In the genomic region with DNA sequence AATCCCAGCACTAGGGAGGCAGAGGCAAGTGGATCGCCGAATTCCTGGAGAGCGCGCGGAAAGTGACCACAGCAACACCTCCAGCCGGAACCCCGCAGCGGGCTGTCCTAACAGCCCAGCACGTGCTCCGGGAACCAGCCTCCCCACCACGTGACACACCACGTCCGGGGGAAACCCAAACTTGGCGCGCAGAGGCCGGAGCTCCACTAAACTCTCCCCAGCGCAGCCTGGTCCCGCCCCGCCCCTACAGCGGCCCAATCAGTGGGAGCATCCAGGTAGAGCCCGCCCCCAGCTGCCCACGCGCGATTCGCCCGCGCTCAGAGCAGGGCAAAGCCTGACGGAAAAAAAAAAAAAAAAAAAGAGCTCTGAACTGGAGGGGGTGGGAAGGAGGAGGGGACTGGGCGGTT, we compare ENCODE assay signal across 8 mouse cellular contexts. TPM values are rescaled to one million over a fixed set of nuclear protein-coding genes. Genes with fewer than 3 reads are reported as not detected.
A peak's percentile ranks its signal among the peaks of the same experiment; 100 is the strongest.
DNase-seq lines count a peak whose midpoint lies in the region; ATAC-seq and TF ChIP-seq lines count a peak whose summit lies in the region.

No protein-coding gene starts in this region.

- H3K27me3 ChIP-seq in embryonic facial prominence, embryonic 14.5 days (replicated peaks; ENCODE audit: control insufficient read depth, insufficient read depth, low read length), result no peaks in the 10 kb centered on the region
- H3K27me3 ChIP-seq in heart, adult 2 months (ENCODE audit: control insufficient read depth, insufficient read depth, low read length), result no peaks in the 10 kb centered on the region
- H3K27me3 ChIP-seq in limb, embryonic 14.5 days (ENCODE audit: control insufficient read depth, insufficient read depth, low read length), result no peaks in the 10 kb centered on the region
- no peaks in the 10 kb centered on the region for H3K27me3 ChIP-seq in midbrain, postnatal 0 days (ENCODE audit: insufficient read depth, low read length)

- H3K9ac ChIP-seq in embryonic facial prominence, embryonic 14.5 days (ENCODE audit: low read depth, low read length), result peak overlapping the region; percentile 46
- no peak overlapping the region for H3K9ac ChIP-seq in heart, adult 2 months (ENCODE audit: low read depth, low read length)
- peak overlapping the region; percentile 50 for H3K9ac ChIP-seq in limb, embryonic 14.5 days (ENCODE audit: low read depth, low read length, severe bottlenecking)
- no peak overlapping the region; the same call in 1 of the 2 replicates for H3K9ac ChIP-seq in midbrain, postnatal 0 days (replicated peaks; ENCODE audit: low read length, poor library complexity, severe bottlenecking)

- TF ChIP-seq CTCF in heart, adult 2 months (IDR thresholded peaks at IDR 0.05), result no peak
- TF ChIP-seq CTCF in midbrain, postnatal 0 days (IDR thresholded peaks at IDR 0.05), result no peak

- no peak overlapping the region for H3K27ac ChIP-seq in embryonic facial prominence, embryonic 14.5 days (replicated peaks; ENCODE audit: low read depth, low read length)
- H3K27ac ChIP-seq in heart, adult 2 months, result no peak overlapping the region
- no peak overlapping the region for H3K27ac ChIP-seq in limb, embryonic 14.5 days (replicated peaks; ENCODE audit: low read depth, low read length)
- no peak overlapping the region for H3K27ac ChIP-seq in midbrain, postnatal 0 days (ENCODE audit: low read depth, low read length)

- H3K79me2 ChIP-seq in heart, adult 2 months (replicated peaks; ENCODE audit: control insufficient read depth, insufficient read depth, low read length), result no peaks in the 10 kb centered on the region

- peak; percentile 100 for ATAC-seq in embryonic facial prominence, embryonic 14.5 days (ENCODE audit: low read depth)
- peak; percentile 100 for ATAC-seq in limb, embryonic 14.5 days (ENCODE audit: low FRiP score, low read depth)
- ATAC-seq in midbrain, postnatal 0 days (ENCODE audit: low FRiP score), result peak; percentile 99

- no peaks in the 10 kb centered on the region for H3K36me3 ChIP-seq in embryonic facial prominence, embryonic 14.5 days (ENCODE audit: control insufficient read depth, insufficient read depth, low read length)
- no peaks in the 10 kb centered on the region for H3K36me3 ChIP-seq in heart, adult 2 months (ENCODE audit: control insufficient read depth, insufficient read depth, low read length)
- H3K36me3 ChIP-seq in limb, embryonic 14.5 days (ENCODE audit: control insufficient read depth, insufficient read depth, low read length), result no peaks in the 10 kb centered on the region
- no peaks in the 10 kb centered on the region for H3K36me3 ChIP-seq in midbrain, postnatal 0 days (ENCODE audit: insufficient read depth, low read length)

- H3K4me3 ChIP-seq in embryonic facial prominence, embryonic 14.5 days (ENCODE audit: low read depth, low read length), result peak overlapping the region; percentile 54
- peak overlapping the region; percentile 47 for H3K4me3 ChIP-seq in heart, adult 2 months
- peak overlapping the region; percentile 50 for H3K4me3 ChIP-seq in limb, embryonic 14.5 days (replicated peaks; ENCODE audit: low read length)
- peak overlapping the region; percentile 43 for H3K4me3 ChIP-seq in midbrain, postnatal 0 days (ENCODE audit: low read depth, low read length)

- DNase-seq in 3T3-L1 (ENCODE audit: low read depth, low spot score), result peak; percentile 96
- peak; percentile 90 to 94 for DNase-seq in adrenal gland, postnatal 4 days (ENCODE audit: low spot score in 2 of 2)
- DNase-seq in embryonic facial prominence, embryonic 14.5 days (ENCODE audit: low spot score), result peak; percentile 98
- peak; percentile 92 to 95 for DNase-seq in heart, adult 2 months
- DNase-seq in kidney, adult 8-10 months, result peak; percentile 97 to 98
- peak; percentile 96 for DNase-seq in limb, embryonic 14.5 days (ENCODE audit: low spot score)
- DNase-seq in midbrain, postnatal 0 days (ENCODE audit: low spot score), result peak; percentile 90
- peak; percentile 79 to 88 for DNase-seq in spleen, postnatal 14 days (ENCODE audit: low spot score in 2 of 2)

- 0% methylated on average over 29 of the region's 29 CpGs for WGBS in embryonic facial prominence, embryonic 14.5 days
- under 1% methylated on average over 29 of the region's 29 CpGs for WGBS in heart, adult 2 months
- under 1% methylated on average over 29 of the region's 29 CpGs for WGBS in limb, embryonic 14.5 days
- 1% methylated on average over 29 of the region's 29 CpGs for WGBS in midbrain, postnatal 0 days

- H3K4me2 ChIP-seq in embryonic facial prominence, embryonic 14.5 days (ENCODE audit: low read depth, low read length), result peak overlapping the region; percentile 86
- H3K4me2 ChIP-seq in limb, embryonic 14.5 days (replicated peaks; ENCODE audit: low read depth, low read length, severe bottlenecking), result peak overlapping the region; percentile 81
- peak overlapping the region; percentile 81 for H3K4me2 ChIP-seq in midbrain, postnatal 0 days (ENCODE audit: low read depth, low read length, poor library complexity, severe bottlenecking)

- TF ChIP-seq EP300 in heart, adult 2 months (IDR thresholded peaks at IDR 0.05; ENCODE audit: insufficient read depth, low read depth, low read length), result 0 out of 2 replicates have a peak, but pooled peaks have one; percentile 43

- TF ChIP-seq POLR2A in heart, adult 2 months (IDR thresholded peaks at IDR 0.05; ENCODE audit: insufficient read depth, low read depth, low read length), result no peak
- no peak for TF ChIP-seq POLR2A in limb, embryonic 14.5 days (IDR thresholded peaks at IDR 0.05; ENCODE audit: borderline replicate concordance, extremely low read depth, insufficient read depth, insufficient read length)

- H3K9me3 ChIP-seq in embryonic facial prominence, embryonic 14.5 days (ENCODE audit: control insufficient read depth, low read length), result no peaks in the 10 kb centered on the region
- no peaks in the 10 kb centered on the region for H3K9me3 ChIP-seq in limb, embryonic 14.5 days (ENCODE audit: control insufficient read depth, low read length)
- no peaks in the 10 kb centered on the region for H3K9me3 ChIP-seq in midbrain, postnatal 0 days (ENCODE audit: low read length)

- H3K4me1 ChIP-seq in embryonic facial prominence, embryonic 14.5 days (ENCODE audit: control insufficient read depth, insufficient read depth, low read length), result peaks cover 19% of the 10 kb centered on the region
- H3K4me1 ChIP-seq in heart, adult 2 months (ENCODE audit: control insufficient read depth, insufficient read depth, low read length), result no peaks in the 10 kb centered on the region; the same call in 1 of the 2 replicates
- peaks cover 15% of the 10 kb centered on the region; the same call in 1 of the 2 replicates for H3K4me1 ChIP-seq in limb, embryonic 14.5 days (ENCODE audit: control insufficient read depth, insufficient read depth, low read length)
- no peaks in the 10 kb centered on the region for H3K4me1 ChIP-seq in midbrain, postnatal 0 days (ENCODE audit: insufficient read depth, low read length)

- intact Hi-C loops in heart, adult 2 months (cut with DNase I), result no loop called here

RNA-seq across cellular contexts. Expression of gene Shmt1, which starts 0.5 kb away (rescaled TPM):
- total RNA-seq in adrenal gland, postnatal 4 days (2021), result 100 to 1,000 TPM in 1 of 2 experiments, 10 to 100 TPM in 1; 93.3 to 105 TPM
- polyA plus RNA-seq in embryonic facial prominence, embryonic 14.5 days (2014; fragmentation: Nextera tagmentation; extraction: Ambion mirVana), result 30.2 and 35.7 TPM in 2 replicates
- 10 to 100 TPM in 1 of 2 experiments, 1 to 10 TPM in 1; 8.4 to 10.5 TPM for total RNA-seq in heart, adult 2 months (2021)
- polyA plus RNA-seq in heart, adult 2 months (2012; rRNA removed), result 7.4 TPM in 2 replicates
- 26.4 and 30.4 TPM in 2 replicates for polyA plus RNA-seq in limb, embryonic 14.5 days (2012; rRNA removed)
- 33.8 and 35.9 TPM in 2 replicates for polyA plus RNA-seq in limb, embryonic 14.5 days (2014; fragmentation: Nextera tagmentation; extraction: Ambion mirVana)
- 5.6 and 6.5 TPM in 2 replicates for total RNA-seq in midbrain, postnatal 0 days (2014; rRNA removed)
- 3.1 and 3.7 TPM in 2 replicates for polyA plus RNA-seq in midbrain, postnatal 0 days (2015; fragmentation: Nextera tagmentation; extraction: Ambion mirVana)

RNA-seq across cellular contexts. Expression of gene Dhrs7b, which starts 19.4 kb away (rescaled TPM):
- 10 to 100 TPM; 23.5 to 24.3 TPM for total RNA-seq in adrenal gland, postnatal 4 days (2021)
- polyA plus RNA-seq in embryonic facial prominence, embryonic 14.5 days (2014; fragmentation: Nextera tagmentation; extraction: Ambion mirVana), result 32.7 and 32.9 TPM in 2 replicates
- 10 to 100 TPM; 20.6 to 21.0 TPM for total RNA-seq in heart, adult 2 months (2021)
- polyA plus RNA-seq in heart, adult 2 months (2012; rRNA removed), result 14.4 and 22.1 TPM in 2 replicates
- polyA plus RNA-seq in limb, embryonic 14.5 days (2012; rRNA removed), result 17.3 and 18.7 TPM in 2 replicates
- 30.4 and 32.4 TPM in 2 replicates for polyA plus RNA-seq in limb, embryonic 14.5 days (2014; fragmentation: Nextera tagmentation; extraction: Ambion mirVana)
- total RNA-seq in midbrain, postnatal 0 days (2014; rRNA removed), result 22.3 and 24.3 TPM in 2 replicates
- 33.2 and 34.5 TPM in 2 replicates for polyA plus RNA-seq in midbrain, postnatal 0 days (2015; fragmentation: Nextera tagmentation; extraction: Ambion mirVana)

RNA-seq across cellular contexts. Expression of gene Smcr8, which starts 33.7 kb away (rescaled TPM):
- total RNA-seq in adrenal gland, postnatal 4 days (2021), result 10 to 100 TPM; 21.8 to 23.2 TPM
- 7.2 and 8.7 TPM in 2 replicates for polyA plus RNA-seq in embryonic facial prominence, embryonic 14.5 days (2014; fragmentation: Nextera tagmentation; extraction: Ambion mirVana)
- 10 to 100 TPM; 13.9 to 15.3 TPM for total RNA-seq in heart, adult 2 months (2021)
- polyA plus RNA-seq in heart, adult 2 months (2012; rRNA removed), result 6.0 and 9.7 TPM in 2 replicates
- 8.8 and 9.0 TPM in 2 replicates for polyA plus RNA-seq in limb, embryonic 14.5 days (2012; rRNA removed)
- 7.5 and 7.6 TPM in 2 replicates for polyA plus RNA-seq in limb, embryonic 14.5 days (2014; fragmentation: Nextera tagmentation; extraction: Ambion mirVana)
- 14.2 and 18.1 TPM in 2 replicates for total RNA-seq in midbrain, postnatal 0 days (2014; rRNA removed)
- polyA plus RNA-seq in midbrain, postnatal 0 days (2015; fragmentation: Nextera tagmentation; extraction: Ambion mirVana), result 3.6 and 4.0 TPM in 2 replicates

RNA-seq across cellular contexts. Expression of gene Top3a, which starts 33.9 kb away (rescaled TPM):
- total RNA-seq in adrenal gland, postnatal 4 days (2021), result 10 to 100 TPM; 18.2 to 19.9 TPM
- polyA plus RNA-seq in embryonic facial prominence, embryonic 14.5 days (2014; fragmentation: Nextera tagmentation; extraction: Ambion mirVana), result 12.1 and 16.4 TPM in 2 replicates
- 1 to 10 TPM; 3.7 to 4.6 TPM for total RNA-seq in heart, adult 2 months (2021)
- 3.3 and 3.4 TPM in 2 replicates for polyA plus RNA-seq in heart, adult 2 months (2012; rRNA removed)
- 16.9 and 17.5 TPM in 2 replicates for polyA plus RNA-seq in limb, embryonic 14.5 days (2012; rRNA removed)
- 14.3 and 16.2 TPM in 2 replicates for polyA plus RNA-seq in limb, embryonic 14.5 days (2014; fragmentation: Nextera tagmentation; extraction: Ambion mirVana)
- 8.1 and 10.9 TPM in 2 replicates for total RNA-seq in midbrain, postnatal 0 days (2014; rRNA removed)
- 3.6 and 4.1 TPM in 2 replicates for polyA plus RNA-seq in midbrain, postnatal 0 days (2015; fragmentation: Nextera tagmentation; extraction: Ambion mirVana)

Comparison
In these comparisons a context has a peak if more than half of its experiments do, and no peak if none do; other contexts are left out.
1. H3K9ac ChIP-seq: peak in embryonic facial prominence, embryonic 14.5 days (single experiment) and limb, embryonic 14.5 days (single experiment); none in heart, adult 2 months (single experiment) and midbrain, postnatal 0 days (single experiment).
2. Peak in every context shown above with its lines, with median percentiles within 50 percentile points of each other: DNase-seq, ATAC-seq, H3K4me2 ChIP-seq and H3K4me3 ChIP-seq.